Mouse (Mus musculus) stomach, postnatal 0 days (tissue): ENCODE measurements around the gene Chst11.

Experiments
- CTCF ChIP-seq: IDR thresholded peaks from 2 replicates; pipeline ENCODE4 v1.5.1; 2016; ENCODE audit warnings: antibody characterized with exemption, low read depth, mild to moderate bottlenecking, moderate library complexity
- EP300 ChIP-seq: optimal IDR thresholded peaks from 2 replicates; pipeline ENCODE3; 2016; ENCODE audit warnings: antibody characterized with exemption

DNA sequence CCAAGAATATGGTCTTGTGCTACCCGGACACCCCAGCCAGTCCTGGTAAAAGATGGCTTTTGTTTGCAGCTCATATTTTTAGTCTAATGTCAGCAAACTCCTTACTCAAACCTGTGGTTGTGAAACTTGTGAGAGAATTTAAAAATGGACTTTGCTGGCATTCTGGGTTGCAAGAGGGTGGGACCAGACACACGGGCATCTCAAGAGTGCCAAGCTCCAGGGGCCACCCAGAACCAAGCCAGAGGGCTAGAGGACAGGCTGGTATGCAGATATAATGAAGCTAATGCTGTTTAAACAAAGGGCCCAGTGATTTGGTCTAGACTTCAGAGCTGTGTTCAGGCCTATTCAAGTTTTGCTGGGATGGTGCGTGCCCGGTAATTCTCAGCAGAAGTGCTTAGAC, 2.1 kb downstream of the Chst11 start:
- no peak for TF ChIP-seq CTCF
- no peak for TF ChIP-seq EP300
